Mouse (Mus musculus) spleen, postnatal 4 days (tissue): ENCODE measurements at regions not wholly inside any gene's neighbourhood (a gene's known extent, or its start where the extent isn't known, plus 50 kb on each side); places are given as distances from the start of the nearest gene placed in this dataset.
A peak's percentile ranks its signal among the peaks of the same experiment; 100 is the strongest.
"Not testable (repeated sequence)": the region's sequence is repeated elsewhere in the genome, so short reads cannot be mapped to it uniquely, and the experiment has no call there.

Experiments used
- DNase-seq, 2 experiments: peaks; one replicate each; pipeline ENCODE4 v3.0.0; 2022; ENCODE audit warnings: low spot score in 2 of 2

GRCm38 (mm10) chr12:20196386-20196785 lies 242.1 kb downstream of the Gm21863 start:
- peak in 1 of 2 experiments; percentile 50 for DNase-seq

GRCm38 (mm10) chr12:20196905-20197304 lies 242.6 kb downstream of the Gm21863 start:
- DNase-seq: peak in 1 of 2 experiments; percentile 45

- not testable (repeated sequence) for DNase-seq
Observed at GRCm38 (mm10) chr12:20223921-20224320, 269.6 kb downstream of the Gm21863 start.

DNA sequence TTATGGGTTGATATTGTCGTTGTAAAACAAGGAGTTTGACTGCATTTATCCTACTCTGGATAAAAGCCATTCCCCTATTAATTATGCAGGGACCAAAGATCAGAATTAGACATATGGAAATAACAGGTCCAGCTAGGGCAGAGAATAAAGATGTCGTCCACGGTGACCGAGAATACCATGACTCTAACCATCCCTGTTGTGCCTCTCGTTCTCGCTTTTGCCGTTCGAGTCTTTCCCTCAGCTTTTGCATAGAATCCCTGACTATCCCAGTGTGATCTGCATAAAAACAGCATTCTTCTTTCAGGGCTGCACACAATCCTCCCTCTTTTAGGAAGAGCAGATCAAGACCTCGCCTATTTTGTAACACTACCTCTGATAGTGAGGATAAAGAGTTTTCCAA lies 272.5 kb downstream of the Gm21863 start:
- peak in 1 of 2 experiments; percentile 63 for DNase-seq

GRCm38 (mm10) chr12:20227427-20228160 lies 273.3 kb downstream of the Gm21863 start:
- DNase-seq: peak; percentile 13 to 65

DNA sequence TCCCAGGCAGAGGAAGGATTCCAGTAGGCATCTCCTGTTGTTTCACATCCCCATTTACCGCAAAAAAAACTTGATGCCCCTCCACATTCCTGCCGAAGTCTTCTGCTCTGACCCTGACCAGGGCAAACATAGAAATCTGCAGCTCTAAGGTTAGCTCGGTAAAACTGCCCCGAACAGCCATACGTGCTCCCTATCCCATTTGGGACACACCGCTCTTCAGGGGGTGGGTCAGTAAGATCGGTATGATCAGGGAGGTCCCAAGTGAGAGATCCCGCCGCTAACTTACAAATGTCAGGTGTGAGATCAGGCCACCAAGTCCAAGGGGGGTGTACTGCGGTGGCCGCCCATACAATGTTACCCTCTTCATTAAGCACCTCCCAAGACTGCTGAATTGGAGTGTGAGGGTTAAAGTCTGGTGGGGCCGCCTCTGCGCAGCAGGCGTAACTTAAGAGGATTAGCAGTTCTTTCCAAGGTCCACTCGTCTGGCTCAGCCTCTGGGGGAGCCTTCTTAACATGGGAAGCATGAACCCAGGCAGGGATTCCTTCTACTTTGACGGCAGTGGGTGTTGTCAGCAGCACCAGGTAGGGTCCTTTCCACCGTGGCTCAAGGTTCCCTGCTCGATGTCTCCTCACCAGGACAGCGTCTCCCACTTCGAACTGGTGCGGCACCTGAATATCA lies 274.2 kb downstream of the Gm21863 start:
- peak; percentile 13 to 61 for DNase-seq

- peak in 1 of 2 experiments; percentile 56 for DNase-seq
Observed at GRCm38 (mm10) chr12:20229441-20229840, 275.1 kb downstream of the Gm21863 start.

DNA sequence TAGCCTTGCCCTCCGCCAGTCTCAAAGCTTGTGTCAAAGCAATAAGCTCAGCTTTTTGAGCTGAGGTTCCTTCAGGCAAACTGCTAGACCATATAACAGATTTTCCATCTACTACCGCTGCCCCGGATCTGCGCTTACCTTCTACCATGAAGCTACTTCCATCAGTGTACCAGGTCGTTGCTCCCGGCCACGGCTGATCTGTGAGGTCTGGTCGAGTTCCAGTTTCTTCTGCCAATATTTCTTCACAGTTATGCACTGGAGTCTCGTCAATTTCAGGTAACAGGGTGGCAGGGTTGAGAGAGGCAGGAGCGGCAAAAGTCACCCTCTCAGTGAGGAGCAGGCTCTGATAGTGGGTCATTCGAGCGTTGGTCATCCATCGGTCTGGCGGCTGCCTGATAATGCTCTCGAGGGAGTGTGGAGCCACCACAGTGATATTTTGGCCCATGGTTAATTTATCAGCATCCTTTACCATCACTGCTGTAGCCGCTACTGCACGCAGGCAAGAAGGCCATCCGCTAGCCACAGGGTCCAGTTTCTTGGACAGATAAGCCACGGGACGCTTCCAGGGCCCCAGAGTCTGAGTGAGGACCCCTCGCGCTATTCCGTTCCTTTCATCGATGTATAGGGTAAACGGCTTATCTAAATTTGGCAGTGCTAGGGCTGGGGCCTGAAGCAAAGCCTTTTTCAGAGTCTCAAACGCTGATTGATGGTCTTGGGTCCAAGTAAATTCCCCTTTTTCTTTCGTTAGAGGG lies 276.0 kb downstream of the Gm21863 start:
- peak; percentile 16 to 64 for DNase-seq

DNA sequence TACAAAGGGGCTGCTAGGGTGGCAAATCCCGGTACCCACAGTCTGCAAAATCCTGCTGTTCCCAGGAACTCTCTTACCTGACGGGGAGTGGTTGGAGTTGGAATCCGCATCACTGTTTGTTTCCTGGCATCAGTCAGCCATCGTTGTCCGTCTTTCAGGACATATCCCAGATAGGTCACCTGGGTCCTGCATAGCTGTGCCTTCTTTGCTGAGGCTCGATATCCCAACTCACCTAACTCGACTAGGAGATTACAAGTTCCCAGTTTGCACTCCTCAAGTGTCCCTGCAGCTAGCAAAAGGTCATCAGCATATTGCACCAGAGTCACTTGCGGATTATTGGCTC lies 276.6 kb downstream of the Gm21863 start:
- DNase-seq: peak; percentile 20 to 69

GRCm38 (mm10) chr12:20231528-20231927 lies 277.2 kb downstream of the Gm21863 start:
- DNase-seq: peak; percentile 29 to 72

DNA sequence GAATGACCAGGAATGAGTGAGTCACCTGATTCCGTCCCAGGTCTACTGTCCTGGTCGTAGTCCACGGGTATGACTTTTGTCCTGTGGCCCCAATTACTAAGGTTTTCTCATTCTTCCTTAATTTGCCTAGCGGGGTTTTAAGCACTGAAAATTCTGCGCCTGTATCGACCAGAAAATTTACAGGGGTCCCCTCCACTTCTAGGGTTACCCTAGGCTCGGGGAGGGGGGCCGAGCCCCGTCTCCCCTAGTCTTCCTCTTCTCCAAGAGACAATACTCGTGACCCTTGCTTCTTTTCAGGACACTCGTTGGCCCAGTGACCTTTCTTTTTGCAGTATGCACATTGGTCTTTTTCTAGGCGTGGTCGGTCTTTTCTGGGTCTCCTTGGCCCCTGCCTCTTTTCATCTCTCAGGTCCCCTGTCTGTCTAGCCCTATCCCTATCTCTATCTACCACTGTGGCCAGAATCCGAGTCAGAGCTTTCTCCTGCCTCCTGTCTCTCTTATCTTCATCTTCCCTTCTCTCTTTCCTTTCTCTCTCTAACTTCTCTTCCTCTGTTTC lies 277.8 kb downstream of the Gm21863 start:
- DNase-seq: peak; percentile 12 to 65

DNA sequence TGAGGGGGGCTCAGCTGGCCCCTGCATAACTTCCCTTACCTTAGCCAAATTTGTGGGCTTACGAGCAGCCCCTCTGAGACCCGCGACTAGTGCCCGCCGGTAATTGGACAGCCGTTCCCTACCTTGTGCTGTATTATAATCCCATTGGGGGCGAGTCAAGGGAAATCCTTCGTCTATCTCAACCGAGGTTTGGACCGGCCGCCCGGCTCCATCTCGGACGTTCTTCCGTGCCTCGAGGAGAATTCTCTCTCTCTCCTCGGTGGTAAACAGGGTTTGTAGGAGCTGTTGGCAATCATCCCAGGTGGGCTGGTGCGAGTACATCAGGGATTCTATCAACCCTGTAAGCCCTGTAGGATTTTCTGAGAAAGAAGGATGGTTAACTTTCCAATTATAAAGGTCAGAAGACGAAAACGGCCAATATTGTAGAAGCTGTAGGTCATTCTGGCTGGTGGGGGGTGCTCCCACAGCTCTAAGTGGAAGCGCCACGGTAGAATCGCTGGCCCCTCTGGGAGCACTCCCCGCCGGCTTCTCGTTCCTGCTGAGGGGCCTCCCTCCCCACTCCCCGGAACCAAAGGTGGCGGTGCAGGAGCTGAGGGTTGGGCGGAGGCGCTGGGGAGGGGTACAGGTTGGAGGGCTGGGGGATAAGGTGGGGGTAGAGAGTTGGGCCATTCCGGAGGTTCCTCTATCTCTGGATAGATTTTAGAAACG lies 278.6 kb downstream of the Gm21863 start:
- DNase-seq: peak; percentile 31 to 70

GRCm38 (mm10) chr12:20233454-20233831 lies 279.1 kb downstream of the Gm21863 start:
- peak; percentile 18 to 78 for DNase-seq

DNA sequence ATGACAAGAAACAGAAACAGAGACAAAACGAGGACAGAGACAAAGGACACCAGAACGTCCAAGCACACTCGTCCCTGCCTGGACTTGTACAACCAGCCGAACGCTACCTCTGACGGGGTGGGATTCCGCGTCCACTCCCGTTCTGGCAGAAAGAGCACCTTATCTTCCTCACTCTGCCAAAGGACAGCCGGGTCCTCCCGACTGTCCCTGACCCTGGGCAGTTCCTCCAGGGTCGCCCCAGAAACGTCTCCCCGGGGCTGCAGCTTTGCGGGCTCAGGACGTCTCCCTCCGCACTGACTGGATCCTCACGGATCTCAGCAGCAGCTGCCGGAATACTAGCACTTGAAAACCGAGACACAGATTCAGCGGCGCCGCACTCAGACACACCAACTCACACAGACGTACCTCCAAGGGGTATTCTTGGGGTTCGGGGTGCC lies 279.6 kb downstream of the Gm21863 start:
- DNase-seq: peak; percentile 31 to 77
